Mouse (Mus musculus) lung, adult 2 months (tissue): ENCODE measurements at regions not wholly inside any gene's neighbourhood (a gene's known extent, or its start where the extent isn't known, plus 50 kb on each side); places are given as distances from the start of the nearest gene placed in this dataset.

Experiments
- CTCF ChIP-seq: fragments of 200-500 bp; IDR thresholded peaks from 2 replicates; pipeline ENCODE4 v1.5.1; 2011; ENCODE audit warnings: mild to moderate bottlenecking, low read length, control low read depth; ENCODE audit not compliant: insufficient read depth
- POLR2A ChIP-seq: fragments of 200-500 bp; IDR thresholded peaks from 2 replicates; pipeline ENCODE4 v1.6.1; 2011; ENCODE audit warnings: low read depth, mild to moderate bottlenecking, control low read depth, low read length, borderline replicate concordance; ENCODE audit errors: extremely low read depth

DNA sequence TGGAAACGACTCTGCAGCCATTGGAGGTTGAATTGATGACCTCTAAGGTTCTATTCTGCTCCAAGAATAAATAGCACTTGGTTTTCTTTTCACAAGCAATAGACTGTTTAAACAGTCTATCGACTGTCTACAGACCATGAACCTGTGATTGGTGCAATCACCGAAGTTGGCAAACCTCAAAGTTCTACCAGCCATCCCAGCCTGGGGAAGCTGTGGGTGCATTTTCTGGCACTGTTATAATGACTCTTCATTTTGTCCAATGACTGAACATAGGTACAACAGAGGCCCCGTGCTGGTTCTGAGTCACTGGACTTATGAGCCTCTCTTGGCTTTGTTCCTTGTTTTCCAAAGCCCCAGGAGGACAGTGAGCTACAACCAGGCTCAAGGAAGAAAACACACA is 178.6 kb downstream of the Kdr start:
- TF ChIP-seq POLR2A (no peak), CTCF (no peak)
